Mouse (Mus musculus) lung, adult 2 months (tissue): ENCODE measurements at regions not wholly inside any gene's neighbourhood (a gene's known extent, or its start where the extent isn't known, plus 50 kb on each side); places are given as distances from the start of the nearest gene placed in this dataset.

Source experiments
- DNase-seq: peaks from one replicate; pipeline ENCODE4 v3.0.0; 2022
- H3K4me1 ChIP-seq: fragments of 200-500 bp; 2 replicates; pipeline ENCODE4 v1.6.1; 2011; ENCODE audit warnings: low read length; ENCODE audit not compliant: control insufficient read depth, insufficient read depth
- H3K4me3 ChIP-seq: fragments of 200-500 bp; replicated peaks from 2 replicates; pipeline ENCODE3; 2011; ENCODE audit warnings: low read depth, mild to moderate bottlenecking, control low read depth, low read length; ENCODE audit errors: extremely low read depth
- CTCF ChIP-seq: fragments of 200-500 bp; IDR thresholded peaks from 2 replicates; pipeline ENCODE4 v1.5.1; 2011; ENCODE audit warnings: mild to moderate bottlenecking, low read length, control low read depth; ENCODE audit not compliant: insufficient read depth
- POLR2A ChIP-seq: fragments of 200-500 bp; IDR thresholded peaks from 2 replicates; pipeline ENCODE4 v1.6.1; 2011; ENCODE audit warnings: low read depth, mild to moderate bottlenecking, control low read depth, low read length, borderline replicate concordance; ENCODE audit errors: extremely low read depth
- WGBS: fragments of 180-500 bp; shearing (Covaris S2); methylation state at CpG from one replicate; pipeline ENCODE4 v1.1.7; 2018; 5-methylcytosine and 5-hydroxymethylcytosine counted together

- Histone ChIP-seq H3K4me3 (no peak overlapping the region), H3K4me1 (no peaks in the 10 kb centered on the region)
- TF ChIP-seq POLR2A = no peak
- no peak for TF ChIP-seq CTCF
- 49% methylated on average over 14 of the region's 14 CpGs for WGBS
- DNase-seq = no peak
These were observed 162.8 kb upstream of the Tbx3 start for GRCm38 (mm10) chr5:119507709-119508108.

- Histone ChIP-seq H3K4me1 (no peaks in the 10 kb centered on the region), H3K4me3 (no peak overlapping the region)
- no peak for TF ChIP-seq POLR2A
- TF ChIP-seq CTCF = no peak
- DNase-seq = no peak
- 69% methylated on average over 19 of the region's 19 CpGs for WGBS
These were observed 151.8 kb upstream of the Tbx3 start for GRCm38 (mm10) chr5:119518506-119519252.

GRCm38 (mm10) chr5:119524171-119524570 is 146.3 kb upstream of the Tbx3 start:
- no peak for DNase-seq
- Histone ChIP-seq H3K4me3 (no peak overlapping the region), H3K4me1 (no peaks in the 10 kb centered on the region)
- 38% methylated on average over 4 of the region's 4 CpGs for WGBS
- TF ChIP-seq POLR2A (no peak), CTCF (no peak)

GRCm38 (mm10) chr5:119525960-119526359 is 144.5 kb upstream of the Tbx3 start:
- 56% methylated on average over 5 of the region's 5 CpGs for WGBS
- Histone ChIP-seq H3K4me3 (no peak overlapping the region), H3K4me1 (no peaks in the 10 kb centered on the region)
- TF ChIP-seq POLR2A (no peak), CTCF (no peak)
- no peak for DNase-seq

GRCm38 (mm10) chr5:119530009-119530408 is 140.5 kb upstream of the Tbx3 start:
- no peak for DNase-seq
- 60% methylated on average over 8 of the region's 8 CpGs for WGBS
- H3K4me3 ChIP-seq = no peak overlapping the region
- no peak for TF ChIP-seq CTCF
- TF ChIP-seq POLR2A = no peak
- no peaks in the 10 kb centered on the region for H3K4me1 ChIP-seq

- TF ChIP-seq POLR2A = no peak
- TF ChIP-seq CTCF = no peak
- 88% methylated on average over 5 of the region's 5 CpGs for WGBS
- Histone ChIP-seq H3K4me1 (no peaks in the 10 kb centered on the region), H3K4me3 (no peak overlapping the region)
- DNase-seq = no peak
These were observed 135.5 kb upstream of the Tbx3 start for GRCm38 (mm10) chr5:119534946-119535345.

GRCm38 (mm10) chr5:119542836-119543235 is 127.6 kb upstream of the Tbx3 start:
- DNase-seq = no peak
- 89% methylated on average over 11 of the region's 11 CpGs for WGBS

GRCm38 (mm10) chr5:119543716-119544115 is 126.8 kb upstream of the Tbx3 start:
- no peak overlapping the region for H3K4me3 ChIP-seq
- H3K4me1 ChIP-seq = no peaks in the 10 kb centered on the region
- TF ChIP-seq CTCF (no peak), POLR2A (no peak)
- WGBS = 91% methylated on average over 6 of the region's 6 CpGs
- no peak for DNase-seq

More at GRCm38 (mm10) chr5:119542836-119543235, 127.6 kb upstream of the Tbx3 start:
- TF ChIP-seq POLR2A = no peak
- Histone ChIP-seq H3K4me1 (no peaks in the 10 kb centered on the region), H3K4me3 (no peak overlapping the region)

GRCm38 (mm10) chr5:119544681-119545080 is 125.8 kb upstream of the Tbx3 start:
- no peak for TF ChIP-seq CTCF
- TF ChIP-seq POLR2A = no peak
- Histone ChIP-seq H3K4me3 (no peak overlapping the region), H3K4me1 (no peaks in the 10 kb centered on the region)
- 55% methylated on average over 11 of the region's 11 CpGs for WGBS
- no peak for DNase-seq

- DNase-seq = no peak
- Histone ChIP-seq H3K4me1 (no peaks in the 10 kb centered on the region), H3K4me3 (no peak overlapping the region)
- TF ChIP-seq POLR2A (no peak), CTCF (no peak)
- 77% methylated on average over 19 of the region's 19 CpGs for WGBS
These were observed 123.4 kb upstream of the Tbx3 start for GRCm38 (mm10) chr5:119547070-119547469.

- Histone ChIP-seq H3K4me3 (no peak overlapping the region), H3K4me1 (no peaks in the 10 kb centered on the region)
- no peak for DNase-seq
- TF ChIP-seq POLR2A (no peak), CTCF (no peak)
- WGBS = 67% methylated on average over 6 of the region's 6 CpGs
These were observed 119.6 kb upstream of the Tbx3 start for GRCm38 (mm10) chr5:119550916-119551315.

- 45% methylated on average over 5 of the region's 5 CpGs for WGBS
- DNase-seq = no peak
- Histone ChIP-seq H3K4me3 (no peak overlapping the region), H3K4me1 (no peaks in the 10 kb centered on the region)
- TF ChIP-seq POLR2A (no peak), CTCF (no peak)
These were observed 117.0 kb upstream of the Tbx3 start for GRCm38 (mm10) chr5:119553469-119553868.
